ENCODE assay signal across 8 mouse cellular contexts in the genomic region with DNA sequence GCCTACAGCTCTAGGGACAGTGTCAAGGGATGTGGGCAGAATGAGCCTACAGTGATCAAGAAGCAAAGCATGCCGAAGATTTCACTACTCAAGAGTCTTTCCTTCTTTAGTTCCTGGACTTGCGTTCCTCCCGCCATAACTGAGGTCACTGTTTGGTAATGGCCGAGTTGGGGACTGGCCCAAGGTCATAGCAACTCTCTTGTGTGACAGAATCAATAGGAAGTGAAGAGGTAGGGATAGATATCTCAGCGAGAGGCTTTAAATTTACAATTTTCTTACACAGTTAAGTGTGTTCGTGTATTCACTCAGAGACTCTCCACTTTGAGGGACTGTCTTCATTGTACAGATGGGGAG. TPM values are rescaled to one million over a fixed set of nuclear protein-coding genes. Genes with fewer than 3 reads are reported as not detected.
DNase-seq lines count a peak whose midpoint lies in the region; ATAC-seq and TF ChIP-seq lines count a peak whose summit lies in the region.

No protein-coding gene starts in this region.

- no peak for TF ChIP-seq CTCF in bone marrow, adult 2 months (IDR thresholded peaks at IDR 0.05; ENCODE audit: control insufficient read depth, insufficient read depth, low read length)

- peak overlapping the region; percentile 74 for H3K4me3 ChIP-seq in kidney, embryonic 14.5 days (ENCODE audit: low read length)
- H3K4me3 ChIP-seq in bone marrow, adult 2 months (replicated peaks; ENCODE audit: control insufficient read depth, low read depth, low read length) = peak overlapping the region; percentile 74
- H3K4me3 ChIP-seq in hindbrain, embryonic 13.5 days = peak overlapping the region; percentile 62
- H3K4me3 ChIP-seq in midbrain, embryonic 13.5 days (replicated peaks) = peak overlapping the region; percentile 55

- H3K9me3 ChIP-seq in kidney, embryonic 14.5 days (ENCODE audit: control insufficient read depth, low read length) = no peaks in the 10 kb centered on the region
- no peaks in the 10 kb centered on the region for H3K9me3 ChIP-seq in hindbrain, embryonic 13.5 days
- H3K9me3 ChIP-seq in midbrain, embryonic 13.5 days = no peaks in the 10 kb centered on the region

- peaks cover 4% of the 10 kb centered on the region; the same call in 1 of the 2 replicates for H3K36me3 ChIP-seq in kidney, embryonic 14.5 days (ENCODE audit: control insufficient read depth, insufficient read depth, low read length)
- 0 out of 2 replicates have a peak, but pooled peaks cover 3% of the 10 kb centered on the region for H3K36me3 ChIP-seq in hindbrain, embryonic 13.5 days
- H3K36me3 ChIP-seq in midbrain, embryonic 13.5 days = peaks cover 3% of the 10 kb centered on the region; the same call in 1 of the 2 replicates

- no peak for ATAC-seq in kidney, embryonic 14.5 days (ENCODE audit: low FRiP score, low TSS enrichment)
- ATAC-seq in hindbrain, embryonic 13.5 days (ENCODE audit: low FRiP score) = 0 out of 2 replicates have a peak, but pooled peaks have one; percentile 0
- no peak for ATAC-seq in midbrain, embryonic 13.5 days

- H3K27me3 ChIP-seq in kidney, embryonic 14.5 days (ENCODE audit: control insufficient read depth, insufficient read depth, low read length) = no peaks in the 10 kb centered on the region
- no peaks in the 10 kb centered on the region for H3K27me3 ChIP-seq in hindbrain, embryonic 13.5 days
- no peaks in the 10 kb centered on the region for H3K27me3 ChIP-seq in midbrain, embryonic 13.5 days

- H3K9ac ChIP-seq in kidney, embryonic 14.5 days (ENCODE audit: low read depth, low read length) = peak overlapping the region; percentile 74
- H3K9ac ChIP-seq in hindbrain, embryonic 13.5 days = peak overlapping the region; percentile 76
- peak overlapping the region; percentile 71 for H3K9ac ChIP-seq in midbrain, embryonic 13.5 days (replicated peaks)

- WGBS in kidney, embryonic 14.5 days = 44% methylated on average over 6 of the region's 6 CpGs
- 12% methylated on average over 6 of the region's 6 CpGs for WGBS in bone marrow, adult 2 months
- WGBS in hindbrain, embryonic 13.5 days = 58% methylated on average over 6 of the region's 6 CpGs
- WGBS in midbrain, embryonic 13.5 days = 51% methylated on average over 6 of the region's 6 CpGs

- peak overlapping the region; percentile 81 for H3K4me2 ChIP-seq in kidney, embryonic 14.5 days (replicated peaks; ENCODE audit: low read depth, low read length)
- H3K4me2 ChIP-seq in hindbrain, embryonic 13.5 days = peak overlapping the region; percentile 72
- peak overlapping the region; percentile 73 for H3K4me2 ChIP-seq in midbrain, embryonic 13.5 days (replicated peaks)

- no peak for DNase-seq in kidney, adult 11 months
- no peak for DNase-seq in layer of hippocampus, adult 8-10 months (ENCODE audit: low spot score in 2 of 2)
- DNase-seq in kidney, postnatal 36 days = no peak
- no peak for DNase-seq in layer of hippocampus, adult 9-11 months

- TF ChIP-seq POLR2A in bone marrow, adult 2 months (IDR thresholded peaks at IDR 0.05; ENCODE audit: borderline replicate concordance, control insufficient read depth, low read depth, low read length) = no peak

- H3K4me1 ChIP-seq in kidney, embryonic 14.5 days (ENCODE audit: control insufficient read depth, insufficient read depth, low read length) = peaks cover 19% of the 10 kb centered on the region
- peaks cover 3% of the 10 kb centered on the region for H3K4me1 ChIP-seq in bone marrow, adult 2 months (ENCODE audit: control insufficient read depth, insufficient read depth, low read length)
- H3K4me1 ChIP-seq in hindbrain, embryonic 13.5 days (replicated peaks) = peaks cover 42% of the 10 kb centered on the region
- peaks cover 38% of the 10 kb centered on the region for H3K4me1 ChIP-seq in midbrain, embryonic 13.5 days (replicated peaks)

- peak overlapping the region; percentile 51; the same call in 1 of the 2 replicates for H3K27ac ChIP-seq in kidney, embryonic 14.5 days (ENCODE audit: low read depth, low read length)
- peak overlapping the region; percentile 74; the same call in 1 of the 2 replicates for H3K27ac ChIP-seq in bone marrow, adult 2 months (ENCODE audit: control insufficient read depth, insufficient read depth, low read depth, low read length, poor library complexity)
- H3K27ac ChIP-seq in hindbrain, embryonic 13.5 days = peak overlapping the region; percentile 95
- H3K27ac ChIP-seq in midbrain, embryonic 13.5 days = peak overlapping the region; percentile 60; the same call in 1 of the 2 replicates

RNA-seq across cellular contexts. Expression of a gene that starts 0.8 kb away (rescaled TPM):
- 164 and 171 TPM in 2 replicates for polyA plus RNA-seq in kidney, embryonic 14.5 days (2014; fragmentation: Nextera tagmentation; extraction: Ambion mirVana)
- 27.0 and 37.6 TPM in 2 replicates for polyA plus RNA-seq in bone marrow, adult 2 months (2011; ENCODE audit: insufficient read depth, insufficient read length, low replicate concordance, missing spikeins)
- polyA plus RNA-seq in hindbrain, embryonic 13.5 days (2015; fragmentation: Nextera tagmentation; extraction: Ambion mirVana) = 91.2 and 94.1 TPM in 2 replicates
- polyA plus RNA-seq in midbrain, embryonic 13.5 days (2015; fragmentation: Nextera tagmentation; extraction: Ambion mirVana) = 102 and 104 TPM in 2 replicates
- 10 to 100 TPM; 24.3 to 30.0 (median 27.0) TPM for total RNA-seq in layer of hippocampus, adult 8-10 months (2022)

RNA-seq across cellular contexts. Expression of a gene that starts 0.8 kb away (rescaled TPM):
- polyA plus RNA-seq in kidney, embryonic 14.5 days (2014; fragmentation: Nextera tagmentation; extraction: Ambion mirVana) = 90.1 and 130 TPM in 2 replicates
- 33.7 and 44.1 TPM in 2 replicates for polyA plus RNA-seq in bone marrow, adult 2 months (2011; ENCODE audit: insufficient read depth, insufficient read length, low replicate concordance, missing spikeins)
- 90.2 and 93.1 TPM in 2 replicates for polyA plus RNA-seq in hindbrain, embryonic 13.5 days (2015; fragmentation: Nextera tagmentation; extraction: Ambion mirVana)
- polyA plus RNA-seq in midbrain, embryonic 13.5 days (2015; fragmentation: Nextera tagmentation; extraction: Ambion mirVana) = 101 and 104 TPM in 2 replicates
- 10 to 100 TPM; 84.0 to 94.9 (median 90.0) TPM for total RNA-seq in layer of hippocampus, adult 8-10 months (2022)

RNA-seq across cellular contexts. Expression of a gene that starts 30.9 kb away (rescaled TPM):
- 3.3 and 4.2 TPM in 2 replicates for polyA plus RNA-seq in kidney, embryonic 14.5 days (2014; fragmentation: Nextera tagmentation; extraction: Ambion mirVana)
- 33.5 and 34.8 TPM in 2 replicates for polyA plus RNA-seq in bone marrow, adult 2 months (2011; ENCODE audit: insufficient read depth, insufficient read length, low replicate concordance, missing spikeins)
- polyA plus RNA-seq in hindbrain, embryonic 13.5 days (2015; fragmentation: Nextera tagmentation; extraction: Ambion mirVana) = 1.4 and 1.5 TPM in 2 replicates
- 1.4 and 2.4 TPM in 2 replicates for polyA plus RNA-seq in midbrain, embryonic 13.5 days (2015; fragmentation: Nextera tagmentation; extraction: Ambion mirVana)
- total RNA-seq in layer of hippocampus, adult 8-10 months (2022) = 1 to 10 TPM in 1 of 4 experiments, under 1 TPM in 3; 0.43 to 1.5 (median 0.69) TPM

RNA-seq across cellular contexts. Expression of a gene that starts 57.7 kb away (rescaled TPM):
- 0.91 and 1.5 TPM in 2 replicates for polyA plus RNA-seq in kidney, embryonic 14.5 days (2014; fragmentation: Nextera tagmentation; extraction: Ambion mirVana)
- 21.4 and 26.4 TPM in 2 replicates for polyA plus RNA-seq in bone marrow, adult 2 months (2011; ENCODE audit: insufficient read depth, insufficient read length, low replicate concordance, missing spikeins)
- 6.9 and 8.0 TPM in 2 replicates for polyA plus RNA-seq in hindbrain, embryonic 13.5 days (2015; fragmentation: Nextera tagmentation; extraction: Ambion mirVana)
- 4.0 and 4.9 TPM in 2 replicates for polyA plus RNA-seq in midbrain, embryonic 13.5 days (2015; fragmentation: Nextera tagmentation; extraction: Ambion mirVana)
- 1 to 10 TPM; 5.0 to 8.6 (median 7.5) TPM for total RNA-seq in layer of hippocampus, adult 8-10 months (2022)
